Mouse (Mus musculus) hindlimb bud, embryonic 11.5 days (tissue): ENCODE results near the gene Cwh43.
"Not testable (repeated sequence)": the region's sequence is repeated elsewhere in the genome, so short reads cannot be mapped to it uniquely, and the experiment has no call there.

Experiments
- DNase-seq: peaks from one replicate; pipeline ENCODE4 v3.0.0-alpha.2; 2012; ENCODE audit warnings: low read depth, low spot score; ENCODE audit errors: extremely low spot score

Gene Cwh43

DNA sequence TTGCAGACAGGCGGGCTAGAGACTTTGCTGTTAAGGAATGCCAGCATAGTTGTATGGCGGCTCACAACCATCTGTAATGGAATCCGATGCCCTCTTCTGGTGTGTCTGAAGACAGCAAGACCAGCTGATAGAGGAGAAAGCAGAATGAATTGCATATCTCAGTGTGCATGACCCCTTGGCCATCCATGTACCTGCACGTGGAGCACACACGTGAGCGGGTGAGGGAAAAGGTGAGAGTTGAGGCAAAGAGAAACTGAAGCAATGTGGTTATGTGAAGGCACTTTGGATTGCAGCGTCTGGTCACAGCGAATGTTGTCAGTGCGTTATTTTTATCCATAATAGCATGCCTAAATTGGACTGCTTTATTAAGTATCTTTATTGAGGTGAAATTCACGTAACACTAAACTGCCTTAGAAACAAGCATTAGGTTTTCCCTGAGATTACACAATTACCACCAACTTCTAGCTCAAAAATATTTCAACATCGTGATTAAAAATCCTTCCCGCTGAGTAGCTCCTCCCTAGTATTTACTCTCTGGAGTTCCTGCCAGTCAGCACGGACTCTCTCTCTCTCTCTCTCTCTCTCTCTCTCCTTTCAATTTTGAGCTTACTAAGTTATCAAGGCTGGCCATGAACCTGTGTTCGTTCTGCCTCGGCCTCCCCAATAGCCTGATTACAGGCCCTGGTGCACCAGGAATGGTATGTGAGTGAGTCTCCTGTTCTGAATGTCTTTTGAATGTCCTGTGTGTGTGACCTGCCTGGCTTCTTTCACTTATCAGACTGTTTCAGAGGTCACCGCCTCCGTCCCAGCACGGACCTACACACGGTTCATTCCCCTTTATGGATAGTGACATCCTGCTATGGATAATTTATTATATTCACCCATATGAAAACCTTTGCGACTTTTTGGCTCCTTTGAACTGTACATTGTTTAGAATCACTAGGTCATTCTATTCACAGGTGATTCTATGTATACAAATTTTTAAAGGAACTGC is 68.8 kb downstream of the Cwh43 start:
- no peak for DNase-seq

DNA sequence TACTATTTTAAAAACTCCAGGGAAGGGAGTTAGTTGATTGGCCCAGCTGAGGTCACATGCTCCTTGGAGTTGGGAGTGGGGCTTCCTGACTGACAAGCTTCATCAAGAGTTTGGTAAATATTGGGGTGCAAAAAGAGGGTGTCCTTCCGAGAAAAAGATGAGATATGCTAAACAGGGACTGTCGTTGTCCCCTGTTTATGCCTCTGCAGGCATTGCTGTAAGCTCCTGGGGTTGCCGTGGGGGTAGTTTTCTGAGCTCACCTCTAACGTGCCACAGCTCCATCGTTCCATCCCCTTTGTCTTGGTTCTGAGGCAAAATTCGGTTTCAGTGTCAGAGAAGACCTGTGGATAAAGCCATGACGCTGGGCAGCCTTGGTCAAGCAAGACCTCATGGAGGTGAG is 74.8 kb downstream of the Cwh43 start, which contains the start of gene Dcun1d4:
TSS of gene Dcun1d4 (plus strand) at position 301 of the 400 bp plus-strand sequence.
- no peak for DNase-seq

DNA sequence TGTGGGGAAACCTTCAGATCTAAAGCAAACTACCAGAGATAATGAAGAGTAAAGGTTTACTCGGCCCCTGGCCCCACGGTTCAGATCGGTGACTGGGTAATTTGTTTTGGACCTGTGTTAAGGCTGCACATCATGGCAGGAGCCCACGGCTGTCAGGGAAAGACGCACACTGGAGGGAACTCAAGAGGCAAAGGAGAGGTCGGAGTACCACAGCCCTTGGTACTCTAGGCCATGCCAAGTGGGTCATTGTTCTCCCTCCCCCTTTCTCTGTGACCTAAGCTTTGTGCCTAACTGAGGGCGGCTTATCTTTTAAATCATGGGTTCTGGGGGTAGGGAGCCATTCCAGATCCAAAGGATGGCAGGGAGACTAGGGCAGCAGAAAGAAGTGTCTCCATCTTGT is 75.5 kb downstream of the Cwh43 start:
- DNase-seq = no peak

DNA sequence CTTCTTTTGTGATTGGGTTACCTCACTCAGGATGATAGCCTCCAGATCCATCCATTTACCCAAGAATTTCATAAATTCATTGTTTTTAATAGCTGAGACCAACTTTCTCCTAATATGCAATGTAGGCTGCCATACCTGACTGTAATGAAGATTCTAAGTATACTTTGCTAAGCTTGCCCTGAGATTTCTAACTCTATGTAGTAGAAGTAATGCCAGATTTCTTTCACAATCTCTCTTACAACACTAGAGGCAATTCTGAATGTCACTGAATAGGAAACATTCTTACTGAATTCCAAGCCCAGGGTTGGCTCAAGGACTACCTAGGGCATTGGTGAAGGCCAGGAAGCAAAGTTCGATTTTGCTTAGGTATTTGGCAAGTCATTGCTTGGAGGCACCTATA is 76.5 kb downstream of the Cwh43 start:
- not testable (repeated sequence) for DNase-seq

DNA sequence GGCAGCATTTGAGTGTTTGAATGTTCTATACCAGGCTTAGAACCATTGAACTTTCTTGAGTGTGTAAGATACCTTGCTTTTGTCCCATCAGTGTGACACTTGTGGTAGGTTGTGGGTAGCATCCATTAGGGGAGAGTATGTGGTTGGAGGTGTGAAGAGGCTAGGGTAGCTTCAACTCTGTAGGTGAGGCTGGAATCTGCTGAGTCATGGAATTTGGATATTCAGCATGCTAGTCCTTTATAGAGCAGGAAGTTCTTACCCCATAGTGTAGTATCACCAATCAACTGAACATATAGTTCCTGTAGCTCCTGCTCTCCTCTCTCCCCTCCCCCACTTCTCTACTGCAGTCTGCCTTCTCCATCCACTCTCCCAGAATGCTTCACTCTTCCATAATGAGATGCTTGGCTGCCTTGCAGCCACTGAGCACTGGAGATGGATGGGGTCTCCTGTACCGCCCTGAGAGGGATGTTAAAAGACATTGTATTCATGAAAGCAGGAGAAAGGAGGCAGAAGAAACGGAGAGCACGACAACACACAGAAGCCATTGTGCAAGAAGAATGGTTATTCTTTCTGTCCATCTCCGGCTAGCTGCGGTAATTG is 78.2 kb downstream of the Cwh43 start:
- DNase-seq = no peak

DNA sequence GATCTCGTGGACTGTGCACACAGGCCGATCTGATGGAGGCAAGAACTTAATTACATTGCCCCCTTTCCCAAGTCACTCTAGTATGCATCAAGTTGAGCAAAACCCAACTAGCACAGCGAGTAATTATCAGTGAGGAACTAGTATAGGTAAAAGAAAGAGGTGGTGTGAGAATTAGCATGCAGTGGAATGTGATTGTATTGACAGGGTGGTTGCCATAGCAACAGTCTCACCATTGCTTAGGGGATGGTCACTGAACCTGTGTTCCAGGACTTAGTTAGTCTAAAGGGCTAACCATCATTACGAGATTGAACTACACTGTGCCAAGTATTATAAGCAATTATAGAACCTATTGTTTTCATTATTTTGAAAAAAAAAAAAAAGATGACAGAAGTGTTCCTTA is 80.6 kb downstream of the Cwh43 start:
- no peak for DNase-seq

DNA sequence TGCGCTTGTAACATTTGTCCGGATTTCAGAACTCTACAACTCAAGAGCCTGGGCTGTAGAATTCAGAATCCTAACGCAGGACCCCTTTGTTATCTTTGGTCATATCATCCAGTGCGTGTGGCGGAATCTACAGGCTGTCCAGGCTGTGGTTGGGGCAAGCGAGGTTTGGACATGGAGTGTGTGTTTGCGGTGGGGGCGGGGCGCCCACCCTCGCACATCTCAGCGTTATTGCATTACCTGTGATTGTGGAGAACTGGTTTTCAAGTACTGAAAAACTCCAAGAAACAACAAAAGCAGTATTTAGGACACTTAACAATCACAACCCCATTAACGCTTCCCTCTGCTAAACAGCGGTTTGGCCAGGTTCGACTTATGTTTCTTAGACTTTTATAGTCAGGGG is 84.0 kb downstream of the Cwh43 start:
- no peak for DNase-seq

DNA sequence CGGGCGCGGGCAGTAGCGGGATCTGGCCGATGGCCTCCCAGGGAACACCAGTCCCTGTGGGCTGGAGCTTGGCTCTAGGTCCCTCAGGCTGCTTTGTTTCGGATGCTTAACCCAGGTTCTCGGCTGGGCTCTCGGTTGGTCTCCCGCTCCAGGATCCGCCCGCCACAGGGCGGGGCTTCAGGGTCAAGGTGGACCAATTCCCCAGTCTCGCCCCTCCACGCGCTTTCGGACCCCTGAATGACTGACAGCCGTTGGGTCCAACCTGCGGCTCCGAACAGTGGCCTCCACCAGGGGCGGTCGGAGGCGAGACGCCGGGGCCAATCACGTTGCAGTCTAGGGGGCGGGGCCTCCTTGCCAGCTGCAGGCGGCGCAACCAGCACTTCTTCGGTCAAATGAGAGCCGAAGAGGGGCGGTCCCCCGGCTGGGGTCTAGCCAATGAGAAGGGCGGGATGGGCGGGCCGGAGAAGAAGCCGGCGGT is 84.8 kb downstream of the Cwh43 start:
- peak; percentile 89 for DNase-seq

DNA sequence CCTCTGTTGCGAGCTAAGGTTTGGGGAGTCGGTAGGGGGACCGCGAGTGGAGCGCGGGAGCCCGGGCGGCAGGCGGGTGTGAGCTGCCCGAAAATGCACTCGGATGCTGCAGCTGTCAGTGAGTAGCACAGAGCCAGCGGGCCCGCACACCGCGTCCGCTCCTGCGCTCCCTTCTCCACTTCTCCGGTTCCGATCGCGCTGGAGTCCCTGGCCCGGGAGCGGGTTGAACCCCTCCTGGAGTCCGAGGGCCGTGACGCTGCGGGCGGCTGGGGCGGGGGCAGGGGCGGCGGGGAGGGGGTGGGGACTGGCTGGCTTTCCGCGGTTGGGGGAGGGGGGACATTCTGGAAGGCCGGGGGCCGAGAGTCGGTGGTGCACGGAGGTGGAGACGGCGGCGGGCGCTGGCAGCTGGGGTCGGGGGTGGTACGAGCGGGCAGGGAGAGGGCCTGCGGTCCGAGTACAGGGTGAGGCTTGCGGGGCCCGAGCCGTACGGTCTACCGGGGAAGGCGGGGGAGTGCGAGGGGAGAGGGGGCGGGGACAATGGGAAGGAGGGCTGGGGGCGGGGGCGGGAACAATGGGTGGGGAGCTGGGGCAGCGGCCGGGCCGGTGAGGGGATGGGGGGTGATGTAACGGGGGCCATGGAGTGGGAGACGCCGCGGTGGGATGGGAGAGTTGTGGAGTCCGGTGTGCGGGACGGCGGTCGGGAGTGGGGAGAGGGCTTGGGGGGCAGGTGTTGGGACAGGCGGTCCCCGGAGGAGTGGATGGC is 85.4 kb downstream of the Cwh43 start:
- no peak for DNase-seq

DNA sequence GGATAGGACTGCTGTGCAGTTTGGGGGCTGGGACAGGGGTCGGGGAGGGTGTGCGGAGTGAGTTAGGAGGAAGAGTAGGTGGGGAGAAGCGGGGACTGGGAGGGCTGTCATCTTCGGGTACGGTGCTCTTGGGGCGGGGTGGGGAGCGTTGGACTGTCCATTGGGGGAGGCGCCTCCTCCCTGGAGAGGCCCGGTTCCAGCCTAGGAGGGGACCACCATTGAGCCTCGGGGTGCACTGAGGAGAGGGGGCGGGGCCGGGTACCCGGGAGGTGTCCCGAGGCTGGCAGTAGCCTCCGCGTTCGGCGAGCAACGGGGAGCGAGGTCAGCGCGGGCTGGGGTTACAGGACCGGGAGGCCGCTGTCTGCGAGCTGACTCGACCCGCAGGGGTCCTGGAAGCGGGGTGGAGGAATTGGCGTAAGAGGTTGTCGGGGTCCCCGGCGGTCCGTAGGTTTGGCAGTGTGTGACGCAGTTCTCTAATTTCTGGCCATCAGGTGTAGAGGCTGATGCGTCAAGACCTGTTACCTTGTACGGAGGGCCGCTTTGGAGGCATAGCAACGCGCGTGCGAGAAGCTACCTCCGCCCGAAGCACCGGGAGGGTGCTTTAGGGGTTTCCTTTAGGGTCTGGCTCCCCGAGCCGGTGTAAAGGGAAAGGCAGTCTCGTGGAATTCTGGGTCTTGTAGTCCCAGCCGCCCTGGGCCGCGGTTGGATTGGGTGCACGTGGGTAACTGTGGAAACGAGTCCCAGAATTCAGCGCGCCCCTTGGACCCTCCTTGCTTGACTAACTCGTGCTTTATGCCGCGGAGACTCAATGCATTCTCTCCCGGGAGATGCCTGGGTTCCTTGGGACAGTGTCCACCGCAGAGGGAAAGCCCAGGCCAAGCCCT is 86.2 kb downstream of the Cwh43 start:
- peak; percentile 57 for DNase-seq

DNA sequence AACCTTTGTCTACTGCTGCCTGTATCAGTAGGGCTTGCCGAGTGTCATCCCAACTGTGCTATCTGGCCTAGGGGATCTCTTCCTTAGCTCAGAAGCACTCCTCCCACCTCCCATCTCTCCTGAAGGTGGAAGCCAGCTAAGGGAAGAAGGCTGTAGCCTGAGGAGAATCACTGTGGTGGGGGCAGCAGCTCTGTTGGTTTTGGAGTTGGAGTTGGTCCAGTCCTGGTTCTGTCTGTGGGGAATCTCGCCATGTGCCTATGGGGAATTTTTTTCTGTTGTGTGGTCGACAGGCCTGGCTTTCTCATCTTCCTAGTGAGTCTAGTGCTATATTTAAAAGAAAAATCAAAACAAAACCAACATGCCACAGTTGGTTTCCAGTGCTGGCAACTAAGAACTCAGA is 91.5 kb downstream of the Cwh43 start:
- no peak for DNase-seq

DNA sequence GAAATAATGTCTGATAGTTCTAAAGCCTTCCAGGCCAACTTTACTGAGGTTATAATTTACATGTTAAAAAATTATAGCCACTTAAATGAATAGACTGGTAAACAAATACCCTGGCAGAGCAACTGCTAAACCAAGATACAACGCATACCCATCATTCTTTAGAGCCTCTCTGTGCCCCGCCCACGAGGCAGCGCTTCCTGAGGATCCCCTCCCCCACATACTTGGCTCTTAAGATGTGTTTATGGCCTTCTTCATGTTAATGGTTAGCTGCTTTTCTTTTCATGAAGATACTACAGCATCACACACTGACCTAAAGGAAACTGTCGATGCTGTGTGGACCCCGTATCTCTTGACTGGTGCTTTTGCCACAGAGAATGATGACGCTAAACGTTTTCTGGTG is 92.7 kb downstream of the Cwh43 start:
- DNase-seq = no peak

DNA sequence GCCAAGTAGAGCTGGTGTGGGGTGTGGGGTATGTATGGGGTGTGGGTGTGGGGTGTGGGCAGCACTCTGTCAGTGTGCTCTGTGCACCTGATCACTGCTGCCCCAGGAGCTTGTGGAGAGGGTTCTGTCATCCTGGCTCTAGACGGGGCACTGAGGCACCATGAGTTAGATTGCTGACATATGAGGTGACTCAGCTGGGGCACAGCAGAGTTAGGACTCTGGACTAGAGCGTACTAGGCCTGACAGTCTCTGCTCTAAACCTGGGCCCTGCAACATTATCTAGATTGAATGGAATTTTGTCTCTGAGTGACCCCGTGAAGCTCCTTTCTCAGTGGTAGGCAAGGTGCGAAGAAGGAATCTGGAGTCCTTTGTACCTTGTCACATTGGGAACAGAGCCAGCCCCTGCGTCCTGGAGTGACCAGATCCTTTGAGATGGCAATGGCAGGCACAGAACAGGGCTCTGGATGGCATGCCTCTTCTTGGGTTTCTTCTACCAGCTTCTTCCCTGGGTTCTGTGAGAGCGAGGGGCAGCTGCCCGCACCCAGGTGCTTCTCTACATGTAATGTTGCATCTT is 95.1 kb downstream of the Cwh43 start:
- no peak for DNase-seq

DNA sequence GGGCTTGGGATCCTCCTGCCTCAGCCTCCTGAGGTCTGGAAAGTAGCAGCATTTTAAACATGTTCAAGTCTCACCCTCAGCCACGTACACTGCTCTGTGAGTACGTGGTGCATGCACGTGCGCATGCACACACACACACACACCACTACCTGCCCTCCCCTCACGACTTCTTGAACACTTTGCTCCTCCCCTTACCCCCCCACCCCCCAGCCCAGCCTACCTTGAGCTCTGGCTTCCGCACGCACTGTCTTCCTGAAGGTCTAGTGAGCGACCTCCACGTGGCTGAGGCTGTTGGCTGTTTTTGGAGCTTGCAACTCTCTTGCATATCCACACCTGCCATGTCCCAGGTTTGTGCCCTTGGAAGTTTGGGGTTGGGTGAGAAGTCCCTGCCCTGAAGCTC is 96.5 kb downstream of the Cwh43 start:
- no peak for DNase-seq
